Mouse (Mus musculus): ENCODE results near the gene Tiam2. TPM values are rescaled to one million over a fixed set of nuclear protein-coding genes. Genes with fewer than 3 reads are reported as not detected.

Gene Tiam2
- polyA plus RNA-seq, 1 experiment from 2014 or later: 3.1 TPM

- Histone ChIP-seq H3K4me2 (ENCODE audit: low read depth, low read length) (no peak overlapping the region), H3K27ac (ENCODE audit: low read length) (no peak overlapping the region), H3K4me1 (ENCODE audit: control insufficient read depth, insufficient read depth, low read length) (no peaks in the 10 kb centered on the region), H3K4me3 (ENCODE audit: low read length) (no peak overlapping the region), H3K27me3 (replicated peaks; ENCODE audit: control insufficient read depth, insufficient read depth, low read length) (no peaks in the 10 kb centered on the region), H3K9ac (ENCODE audit: low read depth, low read length) (no peak overlapping the region), H3K9me3 (ENCODE audit: control insufficient read depth, low read length) (no peaks in the 10 kb centered on the region), H3K36me3 (ENCODE audit: control insufficient read depth, insufficient read depth, low read length) (no peaks in the 10 kb centered on the region)
- no peak for ATAC-seq
- 79% methylated on average over 12 of the region's 12 CpGs for WGBS
These were observed 126.4 kb downstream of the Tiam2 start for GRCm38 (mm10) chr17:3452571-3453311.

- Histone ChIP-seq H3K36me3 (ENCODE audit: control insufficient read depth, insufficient read depth, low read length) (no peaks in the 10 kb centered on the region), H3K4me3 (ENCODE audit: low read length) (no peak overlapping the region), H3K4me2 (ENCODE audit: low read depth, low read length) (no peak overlapping the region), H3K4me1 (ENCODE audit: control insufficient read depth, insufficient read depth, low read length) (no peaks in the 10 kb centered on the region), H3K27me3 (replicated peaks; ENCODE audit: control insufficient read depth, insufficient read depth, low read length) (no peaks in the 10 kb centered on the region), H3K27ac (ENCODE audit: low read length) (no peak overlapping the region), H3K9me3 (ENCODE audit: control insufficient read depth, low read length) (no peaks in the 10 kb centered on the region), H3K9ac (ENCODE audit: low read depth, low read length) (no peak overlapping the region)
- WGBS: 33% methylated on average over 10 of the region's 10 CpGs
- no peak for ATAC-seq
These were observed 127.6 kb downstream of the Tiam2 start for GRCm38 (mm10) chr17:3453946-3454345.

GRCm38 (mm10) chr17:3454850-3455249 lies 128.5 kb downstream of the Tiam2 start:
- Histone ChIP-seq H3K4me2 (ENCODE audit: low read depth, low read length) (no peak overlapping the region), H3K36me3 (ENCODE audit: control insufficient read depth, insufficient read depth, low read length) (no peaks in the 10 kb centered on the region), H3K9ac (ENCODE audit: low read depth, low read length) (no peak overlapping the region), H3K9me3 (ENCODE audit: control insufficient read depth, low read length) (no peaks in the 10 kb centered on the region), H3K27ac (ENCODE audit: low read length) (no peak overlapping the region), H3K4me1 (ENCODE audit: control insufficient read depth, insufficient read depth, low read length) (no peaks in the 10 kb centered on the region), H3K27me3 (replicated peaks; ENCODE audit: control insufficient read depth, insufficient read depth, low read length) (no peaks in the 10 kb centered on the region), H3K4me3 (ENCODE audit: low read length) (no peak overlapping the region)
- no peak for ATAC-seq
- WGBS: 80% methylated on average over 9 of the region's 9 CpGs

- no peak overlapping the region for H3K4me3 ChIP-seq (ENCODE audit: low read length)
- H3K27ac ChIP-seq (ENCODE audit: low read length): no peak overlapping the region
- H3K36me3 ChIP-seq (ENCODE audit: control insufficient read depth, insufficient read depth, low read length): no peaks in the 10 kb centered on the region
- H3K9ac ChIP-seq (ENCODE audit: low read depth, low read length): no peak overlapping the region
- ATAC-seq: no peak
- WGBS: 68% methylated on average over 2 of the region's 2 CpGs
- H3K9me3 ChIP-seq (ENCODE audit: control insufficient read depth, low read length): no peaks in the 10 kb centered on the region
- no peaks in the 10 kb centered on the region for H3K4me1 ChIP-seq (ENCODE audit: control insufficient read depth, insufficient read depth, low read length)
- H3K27me3 ChIP-seq (replicated peaks; ENCODE audit: control insufficient read depth, insufficient read depth, low read length): no peaks in the 10 kb centered on the region
- no peak overlapping the region for H3K4me2 ChIP-seq (ENCODE audit: low read depth, low read length)
These were observed 131.7 kb downstream of the Tiam2 start for GRCm38 (mm10) chr17:3457914-3458681.

GRCm38 (mm10) chr17:3465861-3466260 lies 139.5 kb downstream of the Tiam2 start:
- H3K9ac ChIP-seq (ENCODE audit: low read depth, low read length): no peak overlapping the region
- no peak overlapping the region for H3K27ac ChIP-seq (ENCODE audit: low read length)
- no peaks in the 10 kb centered on the region for H3K9me3 ChIP-seq (ENCODE audit: control insufficient read depth, low read length)
- H3K4me2 ChIP-seq (ENCODE audit: low read depth, low read length): no peak overlapping the region
- WGBS: 71% methylated on average over 4 of the region's 4 CpGs
- no peak for ATAC-seq
- H3K27me3 ChIP-seq (replicated peaks; ENCODE audit: control insufficient read depth, insufficient read depth, low read length): no peaks in the 10 kb centered on the region
- H3K4me1 ChIP-seq (ENCODE audit: control insufficient read depth, insufficient read depth, low read length): no peaks in the 10 kb centered on the region
- H3K4me3 ChIP-seq (ENCODE audit: low read length): no peak overlapping the region
- H3K36me3 ChIP-seq (ENCODE audit: control insufficient read depth, insufficient read depth, low read length): no peaks in the 10 kb centered on the region

- no peak for ATAC-seq
- Histone ChIP-seq H3K36me3 (ENCODE audit: control insufficient read depth, insufficient read depth, low read length) (no peaks in the 10 kb centered on the region), H3K27me3 (replicated peaks; ENCODE audit: control insufficient read depth, insufficient read depth, low read length) (no peaks in the 10 kb centered on the region), H3K4me2 (ENCODE audit: low read depth, low read length) (no peak overlapping the region), H3K9ac (ENCODE audit: low read depth, low read length) (no peak overlapping the region), H3K27ac (ENCODE audit: low read length) (no peak overlapping the region), H3K4me1 (ENCODE audit: control insufficient read depth, insufficient read depth, low read length) (no peaks in the 10 kb centered on the region), H3K4me3 (ENCODE audit: low read length) (no peak overlapping the region), H3K9me3 (ENCODE audit: control insufficient read depth, low read length) (no peaks in the 10 kb centered on the region)
- 96% methylated on average over 3 of the region's 3 CpGs for WGBS
These were observed 140.3 kb downstream of the Tiam2 start for GRCm38 (mm10) chr17:3466681-3467080.

GRCm38 (mm10) chr17:3467636-3468324 lies 141.4 kb downstream of the Tiam2 start:
- no peaks in the 10 kb centered on the region for H3K36me3 ChIP-seq (ENCODE audit: control insufficient read depth, insufficient read depth, low read length)
- H3K27me3 ChIP-seq (replicated peaks; ENCODE audit: control insufficient read depth, insufficient read depth, low read length): no peaks in the 10 kb centered on the region
- ATAC-seq: no peak
- WGBS: 80% methylated on average over 8 of the region's 8 CpGs
- no peaks in the 10 kb centered on the region for H3K4me1 ChIP-seq (ENCODE audit: control insufficient read depth, insufficient read depth, low read length)
- H3K9ac ChIP-seq (ENCODE audit: low read depth, low read length): no peak overlapping the region
- H3K4me3 ChIP-seq (ENCODE audit: low read length): no peak overlapping the region
- H3K4me2 ChIP-seq (ENCODE audit: low read depth, low read length): no peak overlapping the region
- no peak overlapping the region for H3K27ac ChIP-seq (ENCODE audit: low read length)
- H3K9me3 ChIP-seq (ENCODE audit: control insufficient read depth, low read length): no peaks in the 10 kb centered on the region

GRCm38 (mm10) chr17:3472018-3472417 lies 145.6 kb downstream of the Tiam2 start:
- Histone ChIP-seq H3K36me3 (ENCODE audit: control insufficient read depth, insufficient read depth, low read length) (no peaks in the 10 kb centered on the region), H3K27ac (ENCODE audit: low read length) (no peak overlapping the region), H3K27me3 (replicated peaks; ENCODE audit: control insufficient read depth, insufficient read depth, low read length) (no peaks in the 10 kb centered on the region), H3K9me3 (ENCODE audit: control insufficient read depth, low read length) (no peaks in the 10 kb centered on the region), H3K4me1 (ENCODE audit: control insufficient read depth, insufficient read depth, low read length) (no peaks in the 10 kb centered on the region), H3K9ac (ENCODE audit: low read depth, low read length) (no peak overlapping the region), H3K4me2 (ENCODE audit: low read depth, low read length) (no peak overlapping the region), H3K4me3 (ENCODE audit: low read length) (no peak overlapping the region)
- no peak for ATAC-seq
- WGBS: 86% methylated on average over 6 of the region's 6 CpGs

- 70% methylated on average over 2 of the region's 2 CpGs for WGBS
- ATAC-seq: no peak
- Histone ChIP-seq H3K9ac (ENCODE audit: low read depth, low read length) (no peak overlapping the region), H3K27ac (ENCODE audit: low read length) (no peak overlapping the region), H3K4me2 (ENCODE audit: low read depth, low read length) (no peak overlapping the region), H3K4me3 (ENCODE audit: low read length) (no peak overlapping the region), H3K4me1 (ENCODE audit: control insufficient read depth, insufficient read depth, low read length) (no peaks in the 10 kb centered on the region), H3K36me3 (ENCODE audit: control insufficient read depth, insufficient read depth, low read length) (no peaks in the 10 kb centered on the region), H3K27me3 (replicated peaks; ENCODE audit: control insufficient read depth, insufficient read depth, low read length) (no peaks in the 10 kb centered on the region), H3K9me3 (ENCODE audit: control insufficient read depth, low read length) (no peaks in the 10 kb centered on the region)
These were observed 150.2 kb downstream of the Tiam2 start for GRCm38 (mm10) chr17:3476546-3476945.
